Mouse (Mus musculus) heart, embryonic 12.5 days (tissue): ENCODE results near the gene Fbxo44. TPM values are rescaled to one million over a fixed set of nuclear protein-coding genes. Genes with fewer than 3 reads are reported as not detected.
"Not testable (repeated sequence)": the region's sequence is repeated elsewhere in the genome, so short reads cannot be mapped to it uniquely, and the experiment has no call there.

Experiments used
- ATAC-seq: fragments of 200-750 bp; cut with Nextera tagmentation; 2 replicates; pipeline ENCODE4 v1.8.0; 2017; ENCODE audit warnings: moderate TSS enrichment, moderate library complexity; ENCODE audit not compliant: insufficient number of reproducible peaks, low FRiP score
- H3K27ac ChIP-seq: fragments of 300-500 bp; sonication (generic); 2 replicates; pipeline ENCODE4 v1.5.1; 2016; ENCODE audit warnings: mild to moderate bottlenecking, moderate library complexity; ENCODE audit not compliant: poor library complexity, severe bottlenecking
- H3K27me3 ChIP-seq: fragments of 300-500 bp; sonication (generic); replicated peaks from 2 replicates; pipeline ENCODE4 v1.6.1; 2016; ENCODE audit warnings: mild to moderate bottlenecking, moderate library complexity
- H3K36me3 ChIP-seq: fragments of 300-500 bp; sonication (generic); 2 replicates; pipeline ENCODE4 v1.6.1; 2016; ENCODE audit warnings: mild to moderate bottlenecking, moderate library complexity
- H3K4me1 ChIP-seq: fragments of 300-500 bp; sonication (generic); replicated peaks from 2 replicates; pipeline ENCODE4 v1.6.1; 2016; ENCODE audit warnings: mild to moderate bottlenecking
- H3K4me2 ChIP-seq: fragments of 300-500 bp; sonication (generic); 2 replicates; pipeline ENCODE4 v1.6.1; 2016; ENCODE audit warnings: mild to moderate bottlenecking, moderate library complexity
- H3K4me3 ChIP-seq: fragments of 300-500 bp; sonication (generic); 2 replicates; pipeline ENCODE4 v1.5.1; 2016; ENCODE audit warnings: mild to moderate bottlenecking
- H3K9ac ChIP-seq: fragments of 300-500 bp; sonication (generic); 2 replicates; pipeline ENCODE4 v1.6.1; 2016; ENCODE audit warnings: mild to moderate bottlenecking, moderate library complexity
- H3K9me3 ChIP-seq: fragments of 300-500 bp; sonication (generic); replicated peaks from 2 replicates; pipeline ENCODE4 v1.6.1; 2016; ENCODE audit warnings: mild to moderate bottlenecking, moderate library complexity
- WGBS: fragments of 180-500 bp; shearing (Covaris S2); methylation state at CpG from one replicate; pipeline ENCODE4 v1.1.7; 2016; 5-methylcytosine and 5-hydroxymethylcytosine counted together
- polyA plus RNA-seq: library from polyadenylated mRNA; unstranded; fragments of >200 nt; fragmentation: Nextera tagmentation; extraction: Ambion mirVana; gene quantifications from 2 replicates; pipeline ENCODE4 v1.2.1, GENCODE M21; 2016

The Fbxo44 gene
- polyA plus RNA-seq, 1 experiment from 2014 or later: 25.1 TPM

DNA sequence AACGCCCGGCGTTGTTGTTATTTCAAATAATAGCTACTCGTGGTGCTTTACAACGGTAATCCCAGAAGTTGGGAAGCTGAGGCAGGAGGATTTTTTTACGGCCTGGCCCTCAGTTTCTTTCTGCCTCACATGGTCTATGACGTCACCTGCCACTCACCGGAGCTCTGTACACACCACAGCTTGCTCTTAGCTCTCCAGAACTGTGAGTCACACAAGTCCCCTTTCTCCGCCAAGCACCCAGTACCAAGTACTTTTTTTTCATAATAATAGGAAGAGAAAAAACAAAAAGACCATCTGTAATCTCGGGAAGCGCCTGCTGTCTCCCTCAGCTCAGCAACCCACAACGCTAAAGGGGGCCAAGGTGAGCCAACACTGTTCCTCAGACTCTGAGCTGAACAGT is 21.2 kb upstream of the Fbxo44 start:
- no peak overlapping the region for H3K4me2 ChIP-seq
- H3K36me3 ChIP-seq: no peaks in the 10 kb centered on the region
- H3K27me3 ChIP-seq: peaks cover 46% of the 10 kb centered on the region
- H3K4me3 ChIP-seq: no peak overlapping the region
- H3K9me3 ChIP-seq: no peaks in the 10 kb centered on the region
- no peak overlapping the region for H3K27ac ChIP-seq
- no peak overlapping the region for H3K9ac ChIP-seq
- ATAC-seq: no peak
- no peaks in the 10 kb centered on the region for H3K4me1 ChIP-seq
- WGBS: 84% methylated on average over 12 of the region's 12 CpGs

- no peaks in the 10 kb centered on the region for H3K4me1 ChIP-seq
- no peak overlapping the region for H3K27ac ChIP-seq
- H3K27me3 ChIP-seq: peaks cover 75% of the 10 kb centered on the region
- H3K4me2 ChIP-seq: no peak overlapping the region
- no peak for ATAC-seq
- no peaks in the 10 kb centered on the region for H3K36me3 ChIP-seq
- H3K9me3 ChIP-seq: peaks cover 5% of the 10 kb centered on the region; the same call in 1 of the 2 replicates
- no peak overlapping the region for H3K4me3 ChIP-seq
- no peak overlapping the region for H3K9ac ChIP-seq
Observed at GRCm38 (mm10) chr4:148177716-148178115, 17.4 kb upstream of the Fbxo44 start.

DNA sequence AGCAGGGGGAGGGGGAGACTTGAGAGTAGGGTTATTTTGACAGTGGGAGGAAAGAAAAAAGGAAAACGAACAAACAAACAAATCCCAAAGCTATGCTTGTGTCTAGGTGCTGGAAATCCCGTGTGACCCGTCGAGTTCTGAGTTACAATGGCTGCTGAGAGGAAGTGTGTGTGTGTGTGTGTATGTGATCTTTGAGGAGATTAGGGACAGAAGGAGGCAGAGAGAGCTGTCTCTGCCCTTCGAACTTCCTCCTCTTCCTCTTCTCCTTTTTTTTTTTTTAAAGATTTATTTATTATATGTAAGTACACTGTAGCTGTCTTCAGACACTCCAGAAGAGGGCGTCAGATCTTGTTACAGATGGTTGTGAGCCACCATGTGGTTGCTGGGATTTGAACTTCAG is 16.3 kb upstream of the Fbxo44 start:
- H3K27me3 ChIP-seq: peaks cover 80% of the 10 kb centered on the region
- not testable (repeated sequence) for H3K4me3 ChIP-seq, ATAC-seq, H3K9me3 ChIP-seq, H3K27ac ChIP-seq, H3K4me2 ChIP-seq, H3K36me3 ChIP-seq, H3K9ac ChIP-seq, H3K4me1 ChIP-seq
- 54% methylated on average over 6 of the region's 6 CpGs for WGBS

- Histone ChIP-seq H3K4me1 (no peaks in the 10 kb centered on the region), H3K9me3 (peaks cover 5% of the 10 kb centered on the region; the same call in 1 of the 2 replicates), H3K27me3 (peaks cover 91% of the 10 kb centered on the region), H3K27ac (no peak overlapping the region), H3K4me2 (no peak overlapping the region), H3K9ac (no peak overlapping the region), H3K36me3 (no peaks in the 10 kb centered on the region), H3K4me3 (no peak overlapping the region)
- no peak for ATAC-seq
- 8% methylated on average over 12 of the region's 12 CpGs for WGBS
Observed at GRCm38 (mm10) chr4:148174495-148174862, 14.2 kb upstream of the Fbxo44 start.

GRCm38 (mm10) chr4:148173811-148174494 is 13.7 kb upstream of the Fbxo44 start:
- no peak overlapping the region for H3K27ac ChIP-seq
- no peaks in the 10 kb centered on the region for H3K4me1 ChIP-seq
- no peak overlapping the region for H3K4me2 ChIP-seq
- H3K9ac ChIP-seq: no peak overlapping the region
- peaks cover 89% of the 10 kb centered on the region for H3K27me3 ChIP-seq
- H3K36me3 ChIP-seq: no peaks in the 10 kb centered on the region
- ATAC-seq: no peak
- WGBS: 3% methylated on average over 30 of the region's 30 CpGs
- peaks cover 5% of the 10 kb centered on the region; the same call in 1 of the 2 replicates for H3K9me3 ChIP-seq
- no peak overlapping the region for H3K4me3 ChIP-seq

DNA sequence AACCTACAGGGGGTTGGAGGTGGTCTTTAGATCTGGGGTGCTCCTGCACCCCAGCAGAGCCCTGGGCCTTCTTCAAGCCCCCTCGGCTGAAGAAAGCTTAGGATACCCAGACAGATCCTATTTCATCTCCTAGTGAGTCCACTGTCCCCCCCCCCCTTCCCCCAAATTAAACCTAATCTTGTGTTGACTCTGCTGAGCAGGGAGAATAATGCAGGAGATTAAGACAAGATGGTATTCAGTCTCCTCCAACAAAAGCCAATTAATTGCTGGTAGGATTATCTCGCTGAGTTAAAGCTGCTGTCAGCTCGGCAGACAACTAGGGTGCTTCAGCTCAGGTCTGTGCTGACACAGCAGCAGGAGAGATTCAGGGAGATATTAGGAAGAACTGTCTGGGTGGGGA is 11.0 kb upstream of the Fbxo44 start:
- no peak overlapping the region for H3K4me3 ChIP-seq
- ATAC-seq: no peak
- no peak overlapping the region for H3K9ac ChIP-seq
- no peaks in the 10 kb centered on the region for H3K36me3 ChIP-seq
- H3K4me2 ChIP-seq: no peak overlapping the region
- H3K27me3 ChIP-seq: peaks cover 85% of the 10 kb centered on the region
- no peak overlapping the region for H3K27ac ChIP-seq
- H3K9me3 ChIP-seq: peaks cover 5% of the 10 kb centered on the region; the same call in 1 of the 2 replicates
- H3K4me1 ChIP-seq: peaks cover 8% of the 10 kb centered on the region; the same call in 1 of the 2 replicates
- 36% methylated on average over 3 of the region's 3 CpGs for WGBS

DNA sequence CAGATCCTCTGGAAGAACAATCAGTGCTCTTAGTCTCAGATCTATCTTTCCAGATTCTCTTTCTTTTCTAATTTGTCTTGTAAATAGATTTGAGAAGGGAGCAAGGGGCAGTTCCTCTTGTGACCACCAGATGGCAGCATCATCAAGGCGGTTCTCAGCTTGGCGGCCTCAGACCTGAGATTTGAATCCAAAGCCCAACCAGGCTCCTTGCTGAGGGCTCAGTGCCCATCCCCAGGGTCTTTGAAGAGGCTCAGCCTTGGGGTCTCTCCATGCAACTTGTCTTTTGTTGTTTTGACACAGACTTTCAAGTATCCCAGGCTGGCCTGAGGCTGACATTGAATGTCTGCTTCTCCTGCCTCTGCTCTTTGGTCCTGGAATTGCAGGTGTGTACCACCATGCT is 10.6 kb upstream of the Fbxo44 start:
- Histone ChIP-seq H3K36me3 (no peaks in the 10 kb centered on the region), H3K4me2 (no peak overlapping the region), H3K27ac (no peak overlapping the region), H3K27me3 (peaks cover 85% of the 10 kb centered on the region), H3K4me1 (peaks cover 8% of the 10 kb centered on the region; the same call in 1 of the 2 replicates), H3K4me3 (no peak overlapping the region), H3K9ac (no peak overlapping the region), H3K9me3 (peaks cover 5% of the 10 kb centered on the region; the same call in 1 of the 2 replicates)
- WGBS: 6% methylated on average over 2 of the region's 2 CpGs
- ATAC-seq: no peak

DNA sequence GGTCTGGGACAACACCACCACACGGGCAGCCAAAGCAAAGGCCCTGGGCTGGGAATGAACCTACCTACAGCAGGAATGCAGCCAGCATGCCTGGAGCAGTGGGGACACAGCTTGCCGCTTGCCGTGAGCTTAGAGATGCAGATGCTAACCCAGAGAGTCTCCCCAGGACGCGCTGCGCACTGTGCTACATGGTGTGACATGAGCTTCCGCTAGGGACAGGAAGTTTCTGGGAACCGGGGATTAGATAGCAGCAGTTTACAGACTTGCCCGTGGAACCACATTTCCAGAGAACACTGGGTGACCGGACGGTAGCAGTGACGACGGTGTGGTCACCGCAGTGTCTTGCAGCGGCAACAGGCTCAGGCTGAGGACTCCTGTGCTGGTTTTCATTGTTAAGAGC is 9.3 kb upstream of the Fbxo44 start:
- ATAC-seq: no peak
- Histone ChIP-seq H3K9ac (no peak overlapping the region), H3K36me3 (no peaks in the 10 kb centered on the region), H3K4me2 (no peak overlapping the region), H3K4me1 (peaks cover 12% of the 10 kb centered on the region; the same call in 1 of the 2 replicates), H3K27ac (no peak overlapping the region), H3K27me3 (peaks cover 85% of the 10 kb centered on the region), H3K9me3 (peaks cover under 1% of the 10 kb centered on the region; the same call in 1 of the 2 replicates), H3K4me3 (no peak overlapping the region)
- 11% methylated on average over 15 of the region's 15 CpGs for WGBS

GRCm38 (mm10) chr4:148168287-148168686 is 8.0 kb upstream of the Fbxo44 start:
- H3K27me3 ChIP-seq: peaks cover 87% of the 10 kb centered on the region
- ATAC-seq: no peak
- H3K4me3 ChIP-seq: no peak overlapping the region
- no peak overlapping the region for H3K4me2 ChIP-seq
- H3K36me3 ChIP-seq: no peaks in the 10 kb centered on the region
- 21% methylated on average over 7 of the region's 7 CpGs for WGBS
- no peaks in the 10 kb centered on the region for H3K9me3 ChIP-seq
- no peak overlapping the region for H3K27ac ChIP-seq
- H3K9ac ChIP-seq: no peak overlapping the region
- peaks cover 19% of the 10 kb centered on the region; the same call in 1 of the 2 replicates for H3K4me1 ChIP-seq

DNA sequence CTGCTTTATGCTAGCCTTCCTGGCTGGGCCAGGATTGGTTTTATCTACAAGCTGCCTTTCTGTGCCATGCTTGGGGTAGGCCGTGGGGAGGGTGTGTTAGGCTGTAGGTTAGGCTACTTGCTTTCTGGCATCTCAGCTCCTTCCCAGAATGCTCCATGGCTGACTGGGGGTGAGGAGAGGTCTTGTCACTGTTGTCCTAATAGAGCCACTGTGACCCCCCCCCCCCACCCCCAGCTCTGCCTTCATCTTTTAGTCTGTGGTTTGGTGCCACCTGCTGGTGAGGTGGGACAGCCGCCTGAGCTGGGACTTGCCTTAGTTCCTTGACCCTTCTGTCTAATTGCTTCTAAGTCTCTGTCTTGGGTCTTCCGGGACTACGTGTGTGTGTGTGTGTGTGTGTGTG is 6.7 kb upstream of the Fbxo44 start:
- Histone ChIP-seq H3K9ac (no peak overlapping the region), H3K27me3 (peaks cover 87% of the 10 kb centered on the region), H3K36me3 (no peaks in the 10 kb centered on the region), H3K4me1 (peaks cover 19% of the 10 kb centered on the region; the same call in 1 of the 2 replicates), H3K27ac (no peak overlapping the region), H3K4me2 (peak overlapping the region; percentile 10), H3K4me3 (0 out of 2 replicates have a peak overlapping the region, but pooled peaks have one; percentile 6), H3K9me3 (no peaks in the 10 kb centered on the region)
- ATAC-seq: no peak
- 12% methylated on average over 4 of the region's 4 CpGs for WGBS

DNA sequence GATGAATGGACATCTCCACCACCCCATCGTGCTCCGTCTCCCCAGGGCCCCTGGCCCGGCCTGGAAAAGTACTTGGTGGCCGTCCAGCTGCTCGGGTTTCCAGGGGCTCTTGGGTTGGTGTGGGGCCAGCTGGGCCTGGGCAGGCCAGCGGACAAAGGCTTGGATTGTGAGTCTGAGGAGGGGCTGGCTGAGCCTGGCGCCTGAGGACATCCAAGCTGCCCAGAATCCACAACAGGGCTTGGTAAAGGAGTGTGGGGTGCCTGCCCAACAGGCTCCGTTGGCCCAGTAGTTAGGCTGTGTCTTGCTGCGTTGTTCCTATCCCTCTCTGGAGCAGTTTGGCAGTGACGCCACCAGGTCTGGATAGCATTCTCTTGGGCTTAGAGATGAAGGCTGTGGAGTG is 6.1 kb upstream of the Fbxo44 start:
- H3K4me2 ChIP-seq: peak overlapping the region; percentile 10
- H3K4me3 ChIP-seq: no peak overlapping the region
- H3K9me3 ChIP-seq: no peaks in the 10 kb centered on the region
- no peak for ATAC-seq
- no peak overlapping the region for H3K9ac ChIP-seq
- H3K4me1 ChIP-seq: peaks cover 19% of the 10 kb centered on the region; the same call in 1 of the 2 replicates
- no peak overlapping the region for H3K27ac ChIP-seq
- 9% methylated on average over 10 of the region's 10 CpGs for WGBS
- H3K36me3 ChIP-seq: no peaks in the 10 kb centered on the region
- H3K27me3 ChIP-seq: peaks cover 87% of the 10 kb centered on the region

- ATAC-seq: no peak
- 7% methylated on average over 17 of the region's 17 CpGs for WGBS
- H3K27me3 ChIP-seq: peaks cover 89% of the 10 kb centered on the region
- H3K4me3 ChIP-seq: no peak overlapping the region
- H3K27ac ChIP-seq: no peak overlapping the region
- H3K9ac ChIP-seq: no peak overlapping the region
- H3K9me3 ChIP-seq: no peaks in the 10 kb centered on the region
- H3K36me3 ChIP-seq: no peaks in the 10 kb centered on the region
- peaks cover 24% of the 10 kb centered on the region for H3K4me1 ChIP-seq
- no peak overlapping the region for H3K4me2 ChIP-seq
Observed at GRCm38 (mm10) chr4:148165551-148165950, 5.3 kb upstream of the Fbxo44 start.
